Mouse (Mus musculus) left cerebral cortex, postnatal 4 days (tissue): ENCODE results near the gene Tmem161b. TPM values are rescaled to one million over a fixed set of nuclear protein-coding genes. Genes with fewer than 3 reads are reported as not detected.
"Not testable (repeated sequence)": the region's sequence is repeated elsewhere in the genome, so short reads cannot be mapped to it uniquely, and the experiment has no call there.

Source experiments
- DNase-seq: peaks from one replicate; pipeline ENCODE4 v3.0.0-alpha.2; 2022
- intact Hi-C: fragments of 180-260 bp; cut with DNase I; formaldehyde crosslinking; loops from one replicate; pipeline ENCODE4 v1.15.1; 2025
- total RNA-seq, 2 experiments: library from RNA; stranded (reverse); gene quantifications; 2 replicates each; pipeline ENCODE4 v1.2.3; 2021

The Tmem161b gene
- total RNA-seq: 10 to 100 TPM; 31.7 to 36.4 TPM

DNA sequence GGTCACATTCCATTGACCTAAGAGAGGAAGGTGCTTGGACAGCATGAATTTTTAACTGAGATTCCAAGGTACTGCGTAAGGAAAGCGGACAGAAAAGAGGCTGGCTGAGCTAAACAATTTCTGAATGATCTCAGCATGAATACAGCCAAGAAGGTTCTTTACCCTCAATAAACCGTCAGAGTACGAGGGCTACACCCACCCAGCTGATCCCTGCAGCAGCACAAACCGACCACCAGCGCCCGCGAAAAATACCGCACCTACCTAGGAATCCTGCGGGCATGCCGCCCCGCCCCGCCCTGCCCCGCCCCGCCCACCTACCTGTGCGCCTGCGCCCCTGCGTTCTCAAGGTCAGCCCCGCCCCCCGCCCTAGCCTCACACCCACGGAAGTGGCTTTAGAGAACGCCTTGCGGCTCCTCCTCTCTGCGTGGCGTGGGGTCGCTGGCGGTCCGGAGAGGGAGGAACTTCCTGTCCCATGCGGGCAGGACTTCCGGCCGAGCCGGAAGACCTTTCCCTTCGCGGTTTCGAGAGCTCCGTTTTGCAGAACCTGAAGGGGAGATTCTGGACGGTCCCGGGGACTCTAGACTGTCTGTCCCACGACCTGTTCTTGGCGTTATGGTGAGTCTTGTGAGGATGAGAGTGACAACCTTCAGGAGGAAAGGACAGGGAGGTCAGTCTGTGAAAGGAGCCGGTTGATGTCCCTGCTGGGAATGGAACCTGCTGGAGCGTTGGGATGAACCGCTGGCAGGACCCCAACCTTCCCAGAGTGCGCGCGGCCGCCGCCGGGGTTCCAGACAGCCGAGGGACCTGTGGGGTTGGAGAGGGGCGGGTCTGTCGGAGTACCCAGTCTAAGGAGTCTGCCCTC, at the start of gene Tmem161b:
TSS of gene Tmem161b (plus strand) at position 477 of the 862 bp plus-strand sequence.
- DNase-seq: peak; percentile 94
- intact Hi-C loops: loop anchor here (5.0 kb wide), 2 partner anchors 155 to 475 kb away; no protein-coding TSS in a partner anchor

GRCm38 (mm10) chr13:84185835-84186234, 36.3 kb upstream of the Tmem161b start:
- DNase-seq, intact Hi-C loops: not testable (repeated sequence)

DNA sequence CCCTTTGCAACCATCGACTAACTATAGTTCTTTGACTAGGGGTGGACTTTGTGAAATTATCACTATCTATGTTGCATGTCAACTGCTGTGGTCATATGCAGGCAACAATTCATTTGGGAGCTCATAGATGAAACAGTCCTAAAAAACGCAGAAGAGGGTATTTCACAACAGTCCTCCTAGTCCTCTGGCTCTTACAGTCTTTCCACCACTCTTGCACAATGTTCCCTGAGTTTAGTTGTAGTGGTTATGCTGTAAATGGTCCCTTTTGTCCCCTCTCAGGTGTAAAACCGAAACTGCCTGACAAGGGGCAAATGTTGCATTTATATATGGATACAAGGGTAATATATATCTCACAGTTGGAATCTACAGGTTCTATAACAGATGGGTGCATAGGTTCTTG, 29.4 kb upstream of the Tmem161b start:
- DNase-seq: no peak
- intact Hi-C loops: no loop called here

- intact Hi-C loops: loop anchor here (5.0 kb wide), 2 partner anchors 155 to 475 kb away; no protein-coding TSS in a partner anchor
- no peak for DNase-seq
Observed at GRCm38 (mm10) chr13:84222682-84222992, 541 bp downstream of the Tmem161b start.

DNA sequence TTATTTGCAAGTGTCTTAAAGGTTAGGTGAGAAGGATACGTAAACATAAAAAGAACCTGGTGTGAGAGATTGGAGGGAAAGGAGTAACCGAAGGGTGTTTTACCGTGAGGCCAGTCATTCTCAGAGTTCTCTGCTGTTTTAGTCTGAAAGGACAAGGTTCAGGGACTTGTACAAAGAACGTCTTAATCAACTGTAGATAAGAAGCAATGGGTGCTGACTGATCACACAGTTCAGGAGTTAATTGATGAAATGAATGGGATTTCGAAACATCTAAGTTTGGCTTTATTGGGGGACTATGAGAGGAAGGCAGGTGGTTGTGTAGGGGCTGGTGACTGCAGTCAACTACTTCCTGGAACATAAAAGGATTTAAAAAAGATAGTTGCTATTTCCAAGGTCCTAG, 922 bp downstream of the Tmem161b start:
- intact Hi-C loops: loop anchor here (5.0 kb wide), 2 partner anchors 156 to 476 kb away; no protein-coding TSS in a partner anchor
- DNase-seq: no peak

- intact Hi-C loops: no loop called here
- DNase-seq: no peak
Observed at GRCm38 (mm10) chr13:84234019-84234418, 11.9 kb downstream of the Tmem161b start.

DNA sequence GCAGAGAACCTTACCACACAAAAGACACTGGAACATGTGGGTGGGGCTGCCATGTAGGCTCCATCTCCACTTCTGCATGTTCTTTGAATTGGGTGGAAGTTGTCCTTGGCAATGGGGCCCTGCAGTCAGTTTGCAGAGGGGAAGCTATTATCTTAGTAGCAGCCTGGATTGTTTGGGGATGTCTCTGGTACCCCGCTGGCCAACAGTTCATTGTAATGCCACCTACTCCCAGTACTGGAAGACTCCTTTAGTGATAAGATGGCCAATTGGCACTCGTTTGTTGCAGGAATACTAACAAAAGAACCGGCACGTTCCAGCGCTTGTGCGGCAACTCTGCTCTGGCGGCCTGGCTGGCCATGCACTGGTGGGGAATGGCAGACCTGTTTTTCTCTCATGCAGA, 14.7 kb downstream of the Tmem161b start:
- no peak for DNase-seq
- intact Hi-C loops: no loop called here

- DNase-seq: no peak
- intact Hi-C loops: no loop called here
Observed at GRCm38 (mm10) chr13:84238184-84238583, 16.1 kb downstream of the Tmem161b start.

DNA sequence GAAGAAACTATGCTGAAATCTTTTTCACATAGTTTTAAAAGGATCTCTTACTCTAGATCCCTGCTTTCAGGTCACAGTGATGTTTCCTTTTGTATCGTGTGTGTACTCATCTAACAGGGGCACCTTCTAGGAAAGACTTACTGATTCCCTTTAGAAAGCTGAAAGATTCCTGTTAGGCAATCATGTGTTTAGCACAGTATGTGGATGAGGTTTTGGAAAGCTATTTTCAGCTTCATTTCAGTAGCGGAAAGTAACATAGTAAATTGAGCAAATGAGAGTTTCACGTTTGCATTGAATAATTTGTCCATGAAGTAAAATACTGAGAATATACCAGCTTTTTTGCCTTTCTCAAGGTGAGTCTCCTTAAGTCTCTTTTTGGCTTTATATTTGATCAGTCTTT, 26.0 kb downstream of the Tmem161b start:
- DNase-seq: no peak

DNA sequence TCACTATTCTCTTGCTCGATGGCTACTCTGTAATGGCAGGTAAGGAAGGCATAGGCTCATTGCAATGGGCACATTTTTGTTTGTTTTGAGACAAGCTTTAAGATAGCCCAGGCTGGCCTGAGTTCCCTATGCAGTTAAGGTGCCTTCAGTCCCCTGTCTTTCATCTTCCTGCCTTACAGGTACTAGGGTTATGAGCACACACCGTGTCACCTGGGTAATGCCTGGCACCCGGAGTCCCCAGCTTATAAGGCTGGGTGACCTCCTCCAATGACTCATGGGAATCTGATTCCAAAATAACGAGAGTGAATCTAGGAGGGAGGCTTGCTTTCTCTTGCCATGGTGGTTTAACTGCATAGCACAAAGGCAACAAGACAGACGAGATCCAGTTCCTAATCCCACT, 29.2 kb downstream of the Tmem161b start:
- intact Hi-C loops: no loop called here
- no peak for DNase-seq

More for the DNA sequence above, 26.0 kb downstream of the Tmem161b start:
- intact Hi-C loops: no loop called here

DNA sequence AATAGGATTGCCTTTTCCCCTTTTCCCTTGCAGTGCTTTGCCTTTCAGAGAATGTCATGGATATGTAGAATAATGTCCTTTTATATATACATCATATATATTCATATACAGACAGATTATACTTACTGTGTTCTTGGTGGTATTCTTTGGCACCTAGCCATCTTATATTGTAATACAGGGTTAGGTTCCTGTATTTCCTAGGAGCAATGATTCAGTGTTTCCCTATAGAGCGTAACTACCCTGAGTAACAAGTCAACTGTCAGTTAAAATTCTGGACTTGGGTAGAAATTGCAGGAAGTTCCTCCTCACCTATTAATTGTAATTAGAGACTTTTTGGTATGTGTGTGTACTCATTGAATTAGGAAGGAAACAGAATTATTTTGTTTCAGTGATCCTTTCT, 33.0 kb downstream of the Tmem161b start:
- DNase-seq: no peak
- intact Hi-C loops: no loop called here

- DNase-seq, intact Hi-C loops: not testable (repeated sequence)
Observed at GRCm38 (mm10) chr13:84264418-84264817, 42.3 kb downstream of the Tmem161b start.

- no peak for DNase-seq
- intact Hi-C loops: no loop called here
Observed at GRCm38 (mm10) chr13:84276246-84276645, 54.1 kb downstream of the Tmem161b start.

DNA sequence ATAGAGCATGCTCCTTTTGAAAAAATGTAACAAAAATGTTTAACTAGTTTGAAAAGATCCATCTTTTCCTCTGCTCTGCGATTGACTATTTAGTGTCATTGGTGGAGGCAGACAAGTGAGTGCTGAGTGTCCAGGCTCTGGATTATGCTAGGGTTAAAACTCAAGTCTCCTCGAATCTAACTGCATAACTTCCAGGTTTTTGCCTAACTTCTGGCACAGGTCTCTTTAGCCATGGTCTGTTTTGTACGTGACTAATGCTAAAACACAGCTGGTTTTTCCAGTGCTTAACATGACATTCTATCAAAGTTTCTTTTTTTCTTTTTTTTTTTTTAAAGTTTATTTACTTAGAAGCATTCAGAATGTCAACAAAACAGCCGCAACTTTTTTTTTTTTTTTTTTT, 58.3 kb downstream of the Tmem161b start:
- DNase-seq: no peak
- intact Hi-C loops: no loop called here

DNA sequence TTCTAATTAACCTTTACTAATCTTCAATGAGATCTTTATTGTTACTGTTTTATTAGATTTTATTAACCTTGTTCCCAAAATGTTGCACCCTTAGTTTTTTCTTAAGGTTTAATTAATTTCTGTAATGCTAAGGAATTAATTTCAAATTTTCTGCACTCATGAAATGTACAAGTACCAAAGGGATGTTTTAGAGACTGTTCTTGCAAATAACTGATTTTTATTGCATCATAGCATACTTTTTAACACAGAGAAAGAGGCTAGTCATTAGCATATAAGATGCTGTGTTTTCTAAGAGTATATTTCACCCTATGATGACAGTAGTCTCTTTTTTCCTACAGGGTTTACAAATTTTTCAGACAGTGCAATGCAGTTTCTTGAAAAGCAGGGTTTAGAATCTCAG, 60.9 kb downstream of the Tmem161b start:
- intact Hi-C loops: no loop called here

GRCm38 (mm10) chr13:84284764-84285558, 62.9 kb downstream of the Tmem161b start:
- intact Hi-C loops: no loop called here
- peak; percentile 2 for DNase-seq

More for the DNA sequence above, 60.9 kb downstream of the Tmem161b start:
- no peak for DNase-seq

DNA sequence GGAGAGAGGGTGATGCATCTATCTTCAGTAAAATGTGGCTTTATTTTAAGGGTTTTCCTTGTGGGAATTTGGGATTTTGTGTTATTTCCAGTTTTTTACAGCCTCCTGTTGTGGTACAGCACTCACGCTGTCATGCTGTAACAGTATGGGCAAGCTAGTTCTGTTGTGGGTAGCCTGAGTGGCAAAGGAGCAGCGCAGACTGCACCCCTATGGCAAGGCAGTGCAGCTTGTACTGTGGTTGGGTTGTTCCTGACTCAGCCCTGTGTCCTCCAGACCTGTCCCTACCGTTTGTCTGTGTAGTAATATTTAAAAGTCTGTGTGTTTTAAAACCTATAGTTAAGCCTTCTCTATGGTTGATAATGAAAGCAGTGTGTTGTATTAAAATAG, 63.5 kb downstream of the Tmem161b start:
- no peak for DNase-seq
- intact Hi-C loops: no loop called here

DNA sequence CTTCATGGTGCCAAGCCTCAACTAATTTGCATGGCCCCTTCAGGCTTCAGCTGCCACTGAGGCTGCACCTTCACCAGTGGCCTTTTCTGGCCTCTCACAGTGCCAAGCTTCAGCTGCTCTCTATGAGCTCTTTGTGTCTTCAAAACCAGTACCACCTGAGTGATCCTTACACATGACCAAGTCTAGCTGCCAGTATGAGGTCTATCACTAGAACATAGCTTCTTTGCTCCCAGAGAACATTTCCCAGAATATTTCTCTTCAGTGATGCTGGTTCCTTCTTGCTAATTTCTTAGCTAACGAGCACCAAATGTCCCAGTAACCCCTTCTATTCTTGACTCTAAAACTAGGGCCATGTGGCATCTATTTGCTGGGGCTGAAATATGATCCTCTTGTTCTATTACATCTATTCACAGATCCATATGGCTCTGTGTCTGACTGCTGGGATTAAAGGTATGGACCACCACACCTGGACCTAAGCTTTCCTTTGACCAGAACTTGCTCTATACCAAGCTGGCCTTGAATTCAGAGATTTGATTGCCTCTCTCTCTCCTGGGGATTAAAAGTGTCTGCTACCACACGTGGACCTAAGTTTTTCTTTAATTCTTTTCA, 77.5 kb downstream of the Tmem161b start:
- DNase-seq: no peak
- intact Hi-C loops: no loop called here

- intact Hi-C loops: loop anchor here (10.0 kb wide), 1 partner anchor 822 kb away; no protein-coding TSS in a partner anchor
Observed at GRCm38 (mm10) chr13:84343272-84343671, 121.2 kb downstream of the Tmem161b start.

DNA sequence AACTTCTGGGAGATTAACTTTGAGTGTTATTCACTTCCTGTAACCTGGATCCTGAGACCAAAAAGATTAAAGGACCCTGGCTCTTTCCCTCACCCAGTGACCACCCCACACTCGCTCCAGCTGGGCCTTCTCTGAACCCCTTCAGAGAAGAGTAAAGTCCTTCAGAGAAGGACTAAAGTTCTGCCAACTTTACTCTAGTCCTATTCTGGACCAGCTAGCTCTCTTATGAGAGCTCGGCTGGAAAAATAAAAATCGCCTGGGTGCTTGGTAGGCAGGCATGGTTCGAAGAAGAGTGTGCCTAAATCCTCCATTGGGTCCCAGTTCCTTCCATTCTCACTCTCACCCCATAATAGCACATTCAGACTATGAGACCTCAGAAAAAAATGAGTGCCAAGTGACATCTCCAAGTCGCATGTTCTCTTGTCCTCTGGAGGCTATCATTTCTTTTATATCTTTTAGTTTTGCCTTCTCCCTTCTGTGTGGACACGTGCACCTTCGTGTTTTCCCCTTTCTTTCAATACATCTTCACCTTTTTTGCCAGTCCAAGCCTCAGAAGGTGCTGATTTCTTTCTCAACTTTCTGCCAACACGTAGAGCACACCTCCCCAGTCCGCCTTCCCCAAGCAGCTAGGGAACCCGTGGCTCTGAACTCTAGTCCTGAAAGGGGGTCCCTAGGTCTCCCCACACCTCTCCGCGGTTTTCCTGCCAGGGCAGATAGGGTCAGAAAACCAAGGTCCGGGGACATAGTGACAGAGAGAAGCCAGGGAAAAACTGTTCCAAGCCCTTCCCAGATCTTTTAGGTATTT, 121.8 kb downstream of the Tmem161b start:
- intact Hi-C loops: loop anchor here (2.0 to 10.0 kb wide), 4 partner anchors 283 to 821 kb away; no protein-coding TSS in a partner anchor
- DNase-seq: peak; percentile 34

More at GRCm38 (mm10) chr13:84343272-84343671, 121.2 kb downstream of the Tmem161b start:
- peak; percentile 41 for DNase-seq
